In the genomic region with DNA sequence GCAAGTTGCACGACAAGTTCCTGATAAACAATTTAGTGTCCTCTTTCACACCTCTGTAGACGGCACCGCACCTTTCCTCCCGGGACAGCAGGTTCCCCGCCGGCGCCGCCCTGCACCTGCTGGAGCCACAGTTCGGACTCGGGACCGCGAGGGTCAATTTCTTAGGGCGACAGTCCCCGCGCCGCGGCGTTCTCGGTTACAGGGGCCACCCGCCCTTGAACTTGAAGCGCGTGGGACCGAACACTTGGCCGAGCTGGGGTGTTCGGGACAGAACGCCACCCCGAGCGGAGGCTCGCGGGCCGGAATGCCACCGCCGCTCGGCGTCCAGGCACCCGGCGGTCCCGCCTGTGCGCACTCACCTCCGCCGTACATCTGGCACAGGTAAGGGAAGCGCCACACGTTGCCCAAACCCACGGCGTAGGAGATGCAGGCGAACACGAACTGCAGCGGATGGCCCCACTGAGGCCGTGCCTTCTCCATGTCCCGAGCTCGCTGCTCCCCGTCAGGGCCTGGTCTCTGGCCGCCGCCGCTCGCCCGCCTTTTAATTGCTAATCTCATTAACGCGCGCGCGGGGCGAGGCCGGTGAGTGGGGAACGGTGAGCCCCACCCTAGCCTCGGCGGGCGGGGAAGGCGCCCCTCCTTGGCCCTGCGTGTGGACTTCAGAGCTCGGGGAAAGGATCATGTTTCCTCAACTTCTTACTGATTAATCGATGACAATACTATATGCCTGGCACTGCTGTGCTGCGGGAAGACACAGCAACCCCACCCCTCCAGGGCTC, we compare ENCODE assay signal across 8 mouse cellular contexts. TPM values are rescaled to one million over a fixed set of nuclear protein-coding genes. Genes with fewer than 3 reads are reported as not detected.
DNase-seq lines count a peak whose midpoint lies in the region; ATAC-seq lines count a peak whose summit lies in the region.

A gene (plus strand): TSS at position 113 of the 779 bp plus-strand sequence.
A gene (minus strand): TSS at position 559 of the 779 bp plus-strand sequence.

- no peak within 1 kb of the TSS for H3K27ac ChIP-seq in heart, embryonic 15.5 days

- H3K9me3 ChIP-seq in heart, embryonic 15.5 days (replicated peaks): no peaks in the 10 kb centered on the region
- no peaks in the 10 kb centered on the region for H3K9me3 ChIP-seq in megakaryocyte, embryonic 14.5 days

- DNase-seq in gastrocnemius, postnatal 10 days: peak; percentile 12
- no peak for DNase-seq in gastrocnemius, adult 18-20 months (ENCODE audit: low spot score)
- DNase-seq in c-Kit-negative CD71-positive TER-119-positive erythroid progenitor cells, embryonic 14.5 days (ENCODE audit: low read depth, low spot score): peak; percentile 61
- peak; percentile 76 to 85 for DNase-seq in kidney, postnatal 36 days
- DNase-seq in spleen, postnatal 4 days (ENCODE audit: low spot score in 2 of 2): peak; percentile 80 to 89
- DNase-seq in ovary, postnatal 14 days (ENCODE audit: low spot score): no peak

- no peaks in the 10 kb centered on the region for H3K36me3 ChIP-seq in heart, embryonic 15.5 days
- H3K36me3 ChIP-seq in megakaryocyte, embryonic 14.5 days (replicated peaks; ENCODE audit: low read length): no peaks in the 10 kb centered on the region

- peaks cover 10% of the 10 kb centered on the region for H3K4me1 ChIP-seq in heart, embryonic 15.5 days (replicated peaks)
- H3K4me1 ChIP-seq in megakaryocyte, embryonic 14.5 days: peaks cover 12% of the 10 kb centered on the region

- ATAC-seq in heart, embryonic 15.5 days (replicated peaks; ENCODE audit: insufficient number of reproducible peaks, insufficient read depth, low FRiP score, low read depth): no peak

- peak within 1 kb of the TSS; percentile 86 for H3K4me2 ChIP-seq in heart, embryonic 15.5 days

- H3K27me3 ChIP-seq in heart, embryonic 15.5 days: peaks cover 80% of the 10 kb centered on the region
- peaks cover 93% of the 10 kb centered on the region for H3K27me3 ChIP-seq in megakaryocyte, embryonic 14.5 days (replicated peaks)

- H3K9ac ChIP-seq in heart, embryonic 15.5 days: no peak within 1 kb of the TSS; the same call in 1 of the 2 replicates

- 1% methylated on average over 73 of the region's 73 CpGs for WGBS in heart, embryonic 15.5 days

- peak within 1 kb of the TSS; percentile 52 for H3K4me3 ChIP-seq in heart, embryonic 15.5 days
- H3K4me3 ChIP-seq in megakaryocyte, embryonic 14.5 days (replicated peaks): peak within 1 kb of the TSS; percentile 91

RNA-seq across cellular contexts. Expression of the first gene that starts in this region (rescaled TPM):
- total RNA-seq in gastrocnemius, postnatal 10 days (2021): under 1 TPM; 0.09 to 0.11 TPM
- total RNA-seq in gastrocnemius, adult 18-20 months (2021): not detected
- 0.29 and 1.1 TPM in 2 replicates for polyA plus RNA-seq in heart, embryonic 15.5 days (2015; fragmentation: Nextera tagmentation; extraction: Ambion mirVana)
- 0.44 TPM in 1 of 2 replicates, not detected in the other for polyA plus RNA-seq in megakaryocyte, embryonic 14.5 days (2012; ENCODE audit: insufficient read depth, low replicate concordance)

RNA-seq across cellular contexts. Expression of the second gene that starts in this region (rescaled TPM):
- under 1 TPM in 1 of 2 experiments, not detected in 1; 0.20 TPM for total RNA-seq in gastrocnemius, postnatal 10 days (2021)
- under 1 TPM in 1 of 2 experiments, not detected in 1; 0.05 TPM for total RNA-seq in gastrocnemius, adult 18-20 months (2021)
- polyA plus RNA-seq in heart, embryonic 15.5 days (2015; fragmentation: Nextera tagmentation; extraction: Ambion mirVana): not detected in 2 replicates
- 0.06 TPM in 1 of 2 replicates, not detected in the other for polyA plus RNA-seq in megakaryocyte, embryonic 14.5 days (2012; ENCODE audit: insufficient read depth, low replicate concordance)

Comparison
In these comparisons a context has a peak if more than half of its experiments do, and no peak if none do; other contexts are left out.
1. Peak in DNase-seq in gastrocnemius, postnatal 10 days; RNA of the genes that start here not detected or under 1 TPM.
2. DNase-seq: peak in c-Kit-negative CD71-positive TER-119-positive erythroid progenitor cells, embryonic 14.5 days (single experiment), kidney, postnatal 36 days (2 of 2) and spleen, postnatal 4 days (2 of 2); none in gastrocnemius, adult 18-20 months (single experiment) and ovary, postnatal 14 days (single experiment).